Mouse (Mus musculus) testis, adult 2 months (tissue): Measurements from ENCODE around the gene Slc30a6.

ENCODE experiments used
- CTCF ChIP-seq: fragments of 200-500 bp; IDR thresholded peaks from 2 replicates; pipeline ENCODE4 v1.5.1; 2012; ENCODE audit warnings: low read depth, mild to moderate bottlenecking, inconsistent platforms, low read length, moderate library complexity; ENCODE audit not compliant: control insufficient read depth, insufficient read depth, insufficient replicate concordance
- POLR2A ChIP-seq: fragments of 200-500 bp; IDR thresholded peaks from 2 replicates; pipeline ENCODE4 v1.6.1; 2012; ENCODE audit warnings: low read depth, mild to moderate bottlenecking, inconsistent platforms, low read length, moderate library complexity; ENCODE audit not compliant: control insufficient read depth

- TF ChIP-seq CTCF (no peak), POLR2A (no peak)
Observed at GRCm38 (mm10) chr17:74463510-74463909, 68.1 kb downstream of the Slc30a6 start.
